Mouse (Mus musculus): Measurements from ENCODE around the gene Cby3.
A peak's percentile ranks its signal among the peaks of the same experiment; 100 is the strongest.
"Not testable (repeated sequence)": the region's sequence is repeated elsewhere in the genome, so short reads cannot be mapped to it uniquely, and the experiment has no call there.

Cby3 gene

GRCm38 (mm10) chr11:50361282-50361681 lies 7.0 kb downstream of the Cby3 start:
- DNase-seq (ENCODE audit: low read depth, low spot score), result not testable (repeated sequence)

GRCm38 (mm10) chr11:50364548-50364947 lies 10.3 kb downstream of the Cby3 start:
- DNase-seq (ENCODE audit: low read depth, low spot score), result peak; percentile 75

- DNase-seq (ENCODE audit: low read depth, low spot score), result no peak
These were observed 11.1 kb downstream of the Cby3 start for GRCm38 (mm10) chr11:50365322-50365721.

- no peak for DNase-seq (ENCODE audit: low read depth, low spot score)
These were observed 13.3 kb downstream of the Cby3 start for GRCm38 (mm10) chr11:50367531-50367930.

GRCm38 (mm10) chr11:50369360-50369911 lies 15.2 kb downstream of the Cby3 start:
- peak; percentile 29 for DNase-seq (ENCODE audit: low read depth, low spot score)

- no peak for DNase-seq (ENCODE audit: low read depth, low spot score)
These were observed 16.7 kb downstream of the Cby3 start for GRCm38 (mm10) chr11:50370969-50371368.

GRCm38 (mm10) chr11:50371399-50371841 lies 17.2 kb downstream of the Cby3 start:
- peak; percentile 77 for DNase-seq (ENCODE audit: low read depth, low spot score)

GRCm38 (mm10) chr11:50371911-50372310 lies 17.6 kb downstream of the Cby3 start:
- no peak for DNase-seq (ENCODE audit: low read depth, low spot score)

GRCm38 (mm10) chr11:50373086-50373485 lies 18.8 kb downstream of the Cby3 start:
- DNase-seq (ENCODE audit: low read depth, low spot score), result no peak

GRCm38 (mm10) chr11:50373621-50374020 lies 19.4 kb downstream of the Cby3 start:
- DNase-seq (ENCODE audit: low read depth, low spot score), result no peak

- no peak for DNase-seq (ENCODE audit: low read depth, low spot score)
These were observed 20.2 kb downstream of the Cby3 start for GRCm38 (mm10) chr11:50374286-50375015.

- no peak for DNase-seq (ENCODE audit: low read depth, low spot score)
These were observed 21.2 kb downstream of the Cby3 start for GRCm38 (mm10) chr11:50375421-50375820.

GRCm38 (mm10) chr11:50376156-50376790 lies 22.0 kb downstream of the Cby3 start:
- DNase-seq (ENCODE audit: low read depth, low spot score), result no peak

- DNase-seq (ENCODE audit: low read depth, low spot score), result peak; percentile 99
These were observed 22.9 kb downstream of the Cby3 start, which contains the start of gene Hnrnph1 for GRCm38 (mm10) chr11:50376911-50377891. Hnrnph1 (plus strand) TSS chr11:50376990.

GRCm38 (mm10) chr11:50377892-50378684 lies 23.8 kb downstream of the Cby3 start:
- DNase-seq (ENCODE audit: low read depth, low spot score), result peak; percentile 76

GRCm38 (mm10) chr11:50379023-50379752 lies 24.9 kb downstream of the Cby3 start:
- DNase-seq (ENCODE audit: low read depth, low spot score), result no peak

- DNase-seq (ENCODE audit: low read depth, low spot score), result no peak
These were observed 27.0 kb downstream of the Cby3 start for GRCm38 (mm10) chr11:50381311-50381710.

GRCm38 (mm10) chr11:50387167-50387679 lies 33.0 kb downstream of the Cby3 start:
- DNase-seq (ENCODE audit: low read depth, low spot score), result no peak

GRCm38 (mm10) chr11:50387697-50388096 lies 33.4 kb downstream of the Cby3 start:
- DNase-seq (ENCODE audit: low read depth, low spot score), result no peak

Data from R1 (cell line).